Comparison of ENCODE assay signal across 11 mouse cellular contexts in the genomic region with DNA sequence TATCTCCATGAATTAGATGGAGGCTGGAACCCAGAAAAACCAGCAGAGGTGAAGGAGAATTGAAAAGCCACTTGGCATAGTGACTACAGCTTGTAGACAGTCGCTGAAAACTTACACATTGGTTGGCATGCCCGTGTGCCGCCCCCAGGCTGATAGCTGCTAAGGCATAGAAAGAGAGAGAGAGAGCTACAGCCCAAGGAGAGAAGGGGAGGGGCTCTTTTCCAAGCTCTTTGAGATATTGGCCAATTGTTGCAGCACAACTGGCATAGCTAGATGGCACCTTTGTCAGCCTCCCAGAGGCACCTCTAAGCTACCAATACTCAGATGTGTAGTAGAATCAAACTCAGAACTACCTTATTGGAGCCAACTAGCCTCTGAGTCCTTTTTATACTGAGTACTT. TPM values are rescaled to one million over a fixed set of nuclear protein-coding genes. Genes with fewer than 3 reads are reported as not detected.
DNase-seq lines count a peak whose midpoint lies in the region; ATAC-seq lines count a peak whose summit lies in the region.
"Had no signal": no experiment of that assay in that cellular context is flagged by ENCODE, and none has a peak within 500 bp of the region (broad histone marks: within the 10 kb centered on the region; RNA-seq: fewer than 3 reads in every experiment).

No protein-coding gene starts in this region.

- no peak overlapping the region for H3K9ac ChIP-seq in heart, embryonic 16.5 days (ENCODE audit: low read length)
- H3K9ac ChIP-seq in embryonic facial prominence, embryonic 12.5 days: peak overlapping the region; percentile 97
- H3K9ac ChIP-seq in hindbrain, embryonic 13.5 days: peak overlapping the region; percentile 94
- peak overlapping the region; percentile 90 for H3K9ac ChIP-seq in midbrain, embryonic 14.5 days (replicated peaks; ENCODE audit: low read length)

- DNase-seq in heart, adult 18-20 months: no peak
- DNase-seq in midbrain, embryonic 14.5 days: peak; percentile 40
- no peak for DNase-seq in cerebellum, adult 9-10 months
- no peak for DNase-seq in spleen, postnatal 36 days (ENCODE audit: low spot score in 2 of 2)
- DNase-seq in right cerebral cortex, adult 2 months (ENCODE audit: low spot score in 2 of 2): no peak
- DNase-seq: kidney, postnatal 10 days; lung, postnatal 10 days had no signal

- H3K27ac ChIP-seq in heart, embryonic 16.5 days (ENCODE audit: low read length): no peak overlapping the region
- H3K27ac ChIP-seq in embryonic facial prominence, embryonic 12.5 days: peak overlapping the region; percentile 100
- peak overlapping the region; percentile 98 for H3K27ac ChIP-seq in hindbrain, embryonic 13.5 days
- H3K27ac ChIP-seq in midbrain, embryonic 14.5 days (replicated peaks; ENCODE audit: low read depth, low read length): no peak overlapping the region

- H3K36me3 ChIP-seq in heart, embryonic 16.5 days (ENCODE audit: control insufficient read depth, insufficient read depth): no peaks in the 10 kb centered on the region
- no peaks in the 10 kb centered on the region for H3K36me3 ChIP-seq in embryonic facial prominence, embryonic 12.5 days
- H3K36me3 ChIP-seq in hindbrain, embryonic 13.5 days: no peaks in the 10 kb centered on the region
- H3K36me3 ChIP-seq in midbrain, embryonic 14.5 days (ENCODE audit: control insufficient read depth, insufficient read depth, low read length): no peaks in the 10 kb centered on the region

- H3K4me2 ChIP-seq in heart, embryonic 16.5 days (ENCODE audit: low read depth, low read length): peak overlapping the region; percentile 99
- H3K4me2 ChIP-seq in embryonic facial prominence, embryonic 12.5 days (replicated peaks): peak overlapping the region; percentile 91
- peak overlapping the region; percentile 76 for H3K4me2 ChIP-seq in hindbrain, embryonic 13.5 days
- peak overlapping the region; percentile 75 for H3K4me2 ChIP-seq in midbrain, embryonic 14.5 days (ENCODE audit: low read length)

- H3K4me3 ChIP-seq in heart, embryonic 16.5 days (ENCODE audit: low read length): peak overlapping the region; percentile 69
- H3K4me3 ChIP-seq in embryonic facial prominence, embryonic 12.5 days: peak overlapping the region; percentile 86
- peak overlapping the region; percentile 82 for H3K4me3 ChIP-seq in hindbrain, embryonic 13.5 days
- peak overlapping the region; percentile 76 for H3K4me3 ChIP-seq in midbrain, embryonic 14.5 days (replicated peaks; ENCODE audit: low read depth, low read length)

- ATAC-seq in heart, embryonic 16.5 days (replicated peaks; ENCODE audit: extremely low read depth, insufficient read depth, low FRiP score): no peak
- ATAC-seq in embryonic facial prominence, embryonic 12.5 days (ENCODE audit: insufficient number of reproducible peaks, insufficient read depth, low FRiP score, low TSS enrichment): no peak
- ATAC-seq in hindbrain, embryonic 13.5 days (ENCODE audit: low FRiP score): no peak
- ATAC-seq in midbrain, embryonic 14.5 days (ENCODE audit: low FRiP score, low TSS enrichment): no peak

- no peaks in the 10 kb centered on the region; the same call in 1 of the 2 replicates for H3K4me1 ChIP-seq in heart, embryonic 16.5 days (ENCODE audit: control insufficient read depth, insufficient read depth, low read length)
- H3K4me1 ChIP-seq in embryonic facial prominence, embryonic 12.5 days: peaks cover 40% of the 10 kb centered on the region
- peaks cover 49% of the 10 kb centered on the region for H3K4me1 ChIP-seq in hindbrain, embryonic 13.5 days (replicated peaks)
- H3K4me1 ChIP-seq in midbrain, embryonic 14.5 days (ENCODE audit: control insufficient read depth, insufficient read depth, low read length): peaks cover 9% of the 10 kb centered on the region; the same call in 1 of the 2 replicates

- no peaks in the 10 kb centered on the region for H3K9me3 ChIP-seq in heart, embryonic 16.5 days (replicated peaks; ENCODE audit: control insufficient read depth, low read length)
- H3K9me3 ChIP-seq in embryonic facial prominence, embryonic 12.5 days: no peaks in the 10 kb centered on the region
- H3K9me3 ChIP-seq in hindbrain, embryonic 13.5 days: no peaks in the 10 kb centered on the region
- H3K9me3 ChIP-seq in midbrain, embryonic 14.5 days (ENCODE audit: control insufficient read depth, low read length): no peaks in the 10 kb centered on the region

- 49% methylated on average over 3 of the region's 3 CpGs for WGBS in heart, embryonic 16.5 days
- 31% methylated on average over 3 of the region's 3 CpGs for WGBS in embryonic facial prominence, embryonic 12.5 days
- 44% methylated on average over 3 of the region's 3 CpGs for WGBS in hindbrain, embryonic 13.5 days
- 49% methylated on average over 3 of the region's 3 CpGs for WGBS in midbrain, embryonic 14.5 days

- H3K27me3 ChIP-seq in heart, embryonic 16.5 days (ENCODE audit: control insufficient read depth, insufficient read depth, low read length): peaks cover 23% of the 10 kb centered on the region
- H3K27me3 ChIP-seq in embryonic facial prominence, embryonic 12.5 days: no peaks in the 10 kb centered on the region
- no peaks in the 10 kb centered on the region; the same call in 1 of the 2 replicates for H3K27me3 ChIP-seq in hindbrain, embryonic 13.5 days
- H3K27me3 ChIP-seq in midbrain, embryonic 14.5 days (ENCODE audit: control insufficient read depth, insufficient read depth, low read length): no peaks in the 10 kb centered on the region

RNA-seq across cellular contexts. Expression of a gene that starts 1.8 kb away (rescaled TPM):
- 7.4 and 7.7 TPM in 2 replicates for polyA plus RNA-seq in heart, embryonic 16.5 days (2015; fragmentation: Nextera tagmentation; extraction: Ambion mirVana)
- total RNA-seq in heart, adult 18-20 months (2021): 1 to 10 TPM; 4.8 to 5.3 TPM
- polyA plus RNA-seq in embryonic facial prominence, embryonic 12.5 days (2016; fragmentation: Nextera tagmentation; extraction: Ambion mirVana): 75.9 and 81.8 TPM in 2 replicates
- polyA plus RNA-seq in hindbrain, embryonic 13.5 days (2015; fragmentation: Nextera tagmentation; extraction: Ambion mirVana): 46.6 and 47.1 TPM in 2 replicates
- 57.4 and 60.2 TPM in 2 replicates for polyA plus RNA-seq in midbrain, embryonic 14.5 days (2014; fragmentation: Nextera tagmentation; extraction: Ambion mirVana)
- total RNA-seq: CH12.LX had no signal

RNA-seq across cellular contexts. Expression of a gene that starts 17.1 kb away (rescaled TPM):
- polyA plus RNA-seq in heart, embryonic 16.5 days (2015; fragmentation: Nextera tagmentation; extraction: Ambion mirVana): not detected in 2 replicates
- not detected for total RNA-seq in heart, adult 18-20 months (2021)
- not detected in 2 replicates for polyA plus RNA-seq in embryonic facial prominence, embryonic 12.5 days (2016; fragmentation: Nextera tagmentation; extraction: Ambion mirVana)
- polyA plus RNA-seq in hindbrain, embryonic 13.5 days (2015; fragmentation: Nextera tagmentation; extraction: Ambion mirVana): not detected in 2 replicates
- not detected in 2 replicates for polyA plus RNA-seq in midbrain, embryonic 14.5 days (2014; fragmentation: Nextera tagmentation; extraction: Ambion mirVana)
- total RNA-seq: CH12.LX had no signal

Comparison
In these comparisons a context has a peak if more than half of its experiments do, and no peak if none do; other contexts are left out.
1. H3K27ac ChIP-seq: peak in embryonic facial prominence, embryonic 12.5 days (single experiment) and hindbrain, embryonic 13.5 days (single experiment); none in heart, embryonic 16.5 days (single experiment) and midbrain, embryonic 14.5 days (single experiment).
2. Peak in every context shown above with its lines, with median percentiles within 50 percentile points of each other: H3K4me2 ChIP-seq and H3K4me3 ChIP-seq.